Mouse (Mus musculus): ENCODE measurements around the gene Tpt1. TPM values are rescaled to one million over a fixed set of nuclear protein-coding genes. Genes with fewer than 3 reads are reported as not detected.
"Not testable (repeated sequence)": the region's sequence is repeated elsewhere in the genome, so short reads cannot be mapped to it uniquely, and the experiment has no call there.

Tpt1 gene
- 5,508 and 5,947 TPM in 2 replicates for total RNA-seq (2015)
- total RNA-seq (2017) = 1,349 and 1,387 TPM in 2 replicates

GRCm38 (mm10) chr14:75844867-75845697, at the start of gene Tpt1:
TSS of gene Tpt1 (plus strand) at chr14:75845093.
- ATAC-seq (ENCODE audit: poor library complexity, severe bottlenecking) = peak; percentile 87

GRCm38 (mm10) chr14:75795918-75796317, 49.0 kb upstream of the Tpt1 start:
- no peak for ATAC-seq (ENCODE audit: poor library complexity, severe bottlenecking)

GRCm38 (mm10) chr14:75797769-75798386, 47.0 kb upstream of the Tpt1 start:
- no peak for ATAC-seq (ENCODE audit: poor library complexity, severe bottlenecking)

- ATAC-seq (ENCODE audit: poor library complexity, severe bottlenecking) = no peak
These were observed 37.1 kb upstream of the Tpt1 start for GRCm38 (mm10) chr14:75807800-75808199.

GRCm38 (mm10) chr14:75809931-75810330, 35.0 kb upstream of the Tpt1 start:
- no peak for ATAC-seq (ENCODE audit: poor library complexity, severe bottlenecking)

GRCm38 (mm10) chr14:75818528-75818927, 26.4 kb upstream of the Tpt1 start:
- peak; percentile 24; the same call in 1 of the 2 replicates for ATAC-seq (ENCODE audit: poor library complexity, severe bottlenecking)

GRCm38 (mm10) chr14:75819341-75819740, 25.6 kb upstream of the Tpt1 start:
- ATAC-seq (ENCODE audit: poor library complexity, severe bottlenecking) = no peak

- ATAC-seq (ENCODE audit: poor library complexity, severe bottlenecking) = 0 out of 2 replicates have a peak, but pooled peaks have one; percentile 35
These were observed 24.9 kb upstream of the Tpt1 start for GRCm38 (mm10) chr14:75820007-75820406.

GRCm38 (mm10) chr14:75826851-75827410, 18.0 kb upstream of the Tpt1 start:
- ATAC-seq (ENCODE audit: poor library complexity, severe bottlenecking) = no peak

GRCm38 (mm10) chr14:75828221-75828620, 16.7 kb upstream of the Tpt1 start:
- no peak for ATAC-seq (ENCODE audit: poor library complexity, severe bottlenecking)

- peak; percentile 65 for ATAC-seq (ENCODE audit: poor library complexity, severe bottlenecking)
These were observed 15.8 kb upstream of the Tpt1 start for GRCm38 (mm10) chr14:75828866-75829806.

- not testable (repeated sequence) for ATAC-seq (ENCODE audit: poor library complexity, severe bottlenecking)
These were observed 15.1 kb upstream of the Tpt1 start for GRCm38 (mm10) chr14:75829817-75830216.

GRCm38 (mm10) chr14:75832031-75832430, 12.9 kb upstream of the Tpt1 start:
- ATAC-seq (ENCODE audit: poor library complexity, severe bottlenecking) = peak; percentile 11; the same call in 1 of the 2 replicates

- ATAC-seq (ENCODE audit: poor library complexity, severe bottlenecking) = no peak
These were observed 11.9 kb upstream of the Tpt1 start for GRCm38 (mm10) chr14:75832982-75833381.

- peak; percentile 37 for ATAC-seq (ENCODE audit: poor library complexity, severe bottlenecking)
These were observed 11.2 kb upstream of the Tpt1 start for GRCm38 (mm10) chr14:75833546-75834250.

GRCm38 (mm10) chr14:75834251-75834738, 10.6 kb upstream of the Tpt1 start:
- ATAC-seq (ENCODE audit: poor library complexity, severe bottlenecking) = peak; percentile 60

- ATAC-seq (ENCODE audit: poor library complexity, severe bottlenecking) = peak; percentile 59
These were observed 10.0 kb upstream of the Tpt1 start for GRCm38 (mm10) chr14:75834739-75835381.

- ATAC-seq (ENCODE audit: poor library complexity, severe bottlenecking) = no peak
These were observed 8.3 kb upstream of the Tpt1 start for GRCm38 (mm10) chr14:75836579-75836978.

All from megakaryocyte, adult 5-6 weeks (primary cell).